Mouse (Mus musculus) neural tube, embryonic 15.5 days (tissue): ENCODE data around the gene Evi2. TPM values are rescaled to one million over a fixed set of nuclear protein-coding genes. Genes with fewer than 3 reads are reported as not detected.

Experiments
- ATAC-seq: fragments of 200-750 bp; cut with Nextera tagmentation; 2 replicates; pipeline ENCODE4 v1.8.0; 2017; ENCODE audit warnings: mild to moderate bottlenecking, moderate TSS enrichment, moderate library complexity; ENCODE audit not compliant: low FRiP score
- H3K27ac ChIP-seq: fragments of 300-500 bp; sonication (generic); replicated peaks from 2 replicates; pipeline ENCODE4 v1.5.1; 2015; ENCODE audit warnings: mild to moderate bottlenecking, inconsistent platforms
- H3K27me3 ChIP-seq: fragments of 300-500 bp; sonication (generic); replicated peaks from 2 replicates; pipeline ENCODE4 v1.6.1; 2015; ENCODE audit warnings: inconsistent platforms
- H3K36me3 ChIP-seq: fragments of 300-500 bp; sonication (generic); 2 replicates; pipeline ENCODE4 v1.6.1; 2015; ENCODE audit warnings: inconsistent platforms
- H3K4me1 ChIP-seq: fragments of 300-500 bp; sonication (generic); 2 replicates; pipeline ENCODE4 v1.6.1; 2015; ENCODE audit warnings: inconsistent platforms
- H3K4me2 ChIP-seq: fragments of 300-500 bp; sonication (generic); 2 replicates; pipeline ENCODE4 v1.6.1; 2015; ENCODE audit warnings: inconsistent platforms, mild to moderate bottlenecking, moderate library complexity
- H3K4me3 ChIP-seq: fragments of 300-500 bp; sonication (generic); replicated peaks from 2 replicates; pipeline ENCODE4 v1.5.1; 2015; ENCODE audit warnings: mild to moderate bottlenecking, inconsistent platforms
- H3K9ac ChIP-seq: fragments of 300-500 bp; sonication (generic); replicated peaks from 2 replicates; pipeline ENCODE4 v1.6.1; 2015; ENCODE audit warnings: mild to moderate bottlenecking, inconsistent platforms
- H3K9me3 ChIP-seq: fragments of 300-500 bp; sonication (generic); replicated peaks from 2 replicates; pipeline ENCODE4 v1.6.1; 2016; ENCODE audit warnings: inconsistent platforms
- WGBS: fragments of 180-500 bp; shearing (Covaris S2); methylation state at CpG from one replicate; pipeline ENCODE4 v1.1.7; 2015; ENCODE audit warnings: mixed read lengths; 5-methylcytosine and 5-hydroxymethylcytosine counted together
- polyA plus RNA-seq: library from polyadenylated mRNA; unstranded; fragments of >200 nt; fragmentation: Nextera tagmentation; extraction: Ambion mirVana; gene quantifications from 2 replicates; pipeline ENCODE4 v1.2.1, GENCODE M21; 2015

Evi2 gene
- polyA plus RNA-seq, 1 experiment from 2014 or later, result 0.58 TPM

GRCm38 (mm10) chr11:79533950-79534690, 3.7 kb upstream of the Evi2 start:
- Histone ChIP-seq H3K4me1 (peaks cover 5% of the 10 kb centered on the region; the same call in 1 of the 2 replicates), H3K4me2 (no peak overlapping the region), H3K27ac (no peak overlapping the region), H3K36me3 (peaks cover 12% of the 10 kb centered on the region), H3K4me3 (no peak overlapping the region), H3K27me3 (no peaks in the 10 kb centered on the region), H3K9me3 (no peaks in the 10 kb centered on the region), H3K9ac (no peak overlapping the region)
- ATAC-seq, result no peak
- WGBS, result 79% methylated on average over 8 of the region's 8 CpGs

DNA sequence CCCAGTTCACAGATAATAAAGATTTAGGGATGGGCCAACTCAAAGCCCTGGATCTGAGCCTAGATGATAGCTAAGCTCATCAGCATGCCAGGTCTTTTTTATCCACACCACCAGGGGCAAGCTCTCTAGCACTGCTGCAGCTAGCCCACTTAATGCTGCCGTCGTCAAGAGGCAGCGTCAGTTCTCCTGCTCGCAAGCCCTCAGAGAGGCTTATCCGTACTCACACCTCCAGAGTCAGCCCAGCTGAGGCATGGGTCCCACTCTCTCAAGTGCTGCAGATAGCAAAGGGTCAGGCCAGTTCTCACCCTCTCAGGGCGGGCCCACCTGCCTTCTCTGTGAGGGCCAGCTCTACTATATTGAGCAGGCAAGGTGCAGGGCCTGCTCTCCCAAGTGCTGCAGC, 2.9 kb upstream of the Evi2 start:
- Histone ChIP-seq H3K4me2 (no peak overlapping the region), H3K36me3 (peaks cover 17% of the 10 kb centered on the region), H3K9me3 (no peaks in the 10 kb centered on the region), H3K27me3 (no peaks in the 10 kb centered on the region), H3K27ac (no peak overlapping the region), H3K9ac (no peak overlapping the region), H3K4me1 (peaks cover 5% of the 10 kb centered on the region; the same call in 1 of the 2 replicates), H3K4me3 (no peak overlapping the region)
- no peak for ATAC-seq
- 92% methylated on average over 6 of the region's 6 CpGs for WGBS

DNA sequence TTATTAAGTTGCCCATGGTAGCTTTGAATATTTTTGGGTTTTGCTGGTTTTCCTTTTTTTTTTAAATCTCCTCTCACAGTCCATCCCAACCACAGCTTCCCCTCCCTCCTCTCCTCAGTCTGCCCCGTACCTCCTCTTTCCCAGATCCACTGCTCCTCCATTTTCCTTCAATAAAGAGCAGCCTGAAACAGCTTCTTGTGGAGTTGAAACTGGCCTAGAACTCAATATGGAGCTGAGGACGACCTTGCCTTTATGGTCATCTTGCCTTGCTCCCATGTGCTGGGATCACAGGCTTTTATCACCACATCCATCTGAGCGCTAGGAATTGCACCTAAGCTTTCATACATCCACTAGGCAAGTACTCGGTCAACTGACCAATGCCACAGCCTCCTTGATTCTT, 1.1 kb upstream of the Evi2 start:
- 95% methylated on average over 4 of the region's 4 CpGs for WGBS

GRCm38 (mm10) chr11:79530774-79531173, 385 bp upstream of the Evi2 start:
- WGBS, result 93% methylated on average over 11 of the region's 11 CpGs
- no peak overlapping the region for H3K9ac ChIP-seq
- no peak overlapping the region for H3K4me3 ChIP-seq
- H3K4me2 ChIP-seq, result no peak overlapping the region
- H3K27ac ChIP-seq, result no peak overlapping the region
- peaks cover 5% of the 10 kb centered on the region; the same call in 1 of the 2 replicates for H3K4me1 ChIP-seq
- ATAC-seq, result no peak
- H3K9me3 ChIP-seq, result no peaks in the 10 kb centered on the region
- no peaks in the 10 kb centered on the region for H3K27me3 ChIP-seq
- 0 out of 2 replicates have a peak, but pooled peaks cover 10% of the 10 kb centered on the region for H3K36me3 ChIP-seq

More for the DNA sequence above, 1.1 kb upstream of the Evi2 start:
- Histone ChIP-seq H3K9me3 (no peaks in the 10 kb centered on the region), H3K9ac (no peak overlapping the region), H3K4me1 (peaks cover 5% of the 10 kb centered on the region; the same call in 1 of the 2 replicates), H3K27me3 (no peaks in the 10 kb centered on the region), H3K36me3 (0 out of 2 replicates have a peak, but pooled peaks cover 10% of the 10 kb centered on the region), H3K27ac (no peak overlapping the region), H3K4me2 (no peak overlapping the region), H3K4me3 (no peak overlapping the region)
- ATAC-seq, result no peak

GRCm38 (mm10) chr11:79529736-79530135, 653 bp downstream of the Evi2 start:
- Histone ChIP-seq H3K36me3 (0 out of 2 replicates have a peak, but pooled peaks cover 14% of the 10 kb centered on the region), H3K9ac (no peak overlapping the region), H3K9me3 (no peaks in the 10 kb centered on the region), H3K4me2 (no peak overlapping the region), H3K27me3 (no peaks in the 10 kb centered on the region), H3K4me1 (peaks cover 5% of the 10 kb centered on the region; the same call in 1 of the 2 replicates), H3K4me3 (no peak overlapping the region), H3K27ac (no peak overlapping the region)
- ATAC-seq, result no peak
- 78% methylated on average over 2 of the region's 2 CpGs for WGBS

GRCm38 (mm10) chr11:79529226-79529625, 1.2 kb downstream of the Evi2 start:
- ATAC-seq, result no peak
- 0 out of 2 replicates have a peak, but pooled peaks cover 14% of the 10 kb centered on the region for H3K36me3 ChIP-seq
- H3K9ac ChIP-seq, result no peak overlapping the region
- H3K9me3 ChIP-seq, result no peaks in the 10 kb centered on the region
- 95% methylated on average over 6 of the region's 6 CpGs for WGBS
- H3K4me3 ChIP-seq, result no peak overlapping the region
- no peaks in the 10 kb centered on the region for H3K27me3 ChIP-seq
- no peak overlapping the region for H3K4me2 ChIP-seq
- H3K27ac ChIP-seq, result no peak overlapping the region
- H3K4me1 ChIP-seq, result peaks cover 5% of the 10 kb centered on the region; the same call in 1 of the 2 replicates

- no peaks in the 10 kb centered on the region for H3K4me1 ChIP-seq
- H3K27me3 ChIP-seq, result no peaks in the 10 kb centered on the region
- 0 out of 2 replicates have a peak, but pooled peaks cover 14% of the 10 kb centered on the region for H3K36me3 ChIP-seq
- no peak for ATAC-seq
- H3K9ac ChIP-seq, result no peak overlapping the region
- no peaks in the 10 kb centered on the region for H3K9me3 ChIP-seq
- WGBS, result 90% methylated on average over 3 of the region's 3 CpGs
- no peak overlapping the region for H3K27ac ChIP-seq
- no peak overlapping the region for H3K4me2 ChIP-seq
- H3K4me3 ChIP-seq, result no peak overlapping the region
Measured at GRCm38 (mm10) chr11:79528601-79529000, 1.8 kb downstream of the Evi2 start.

GRCm38 (mm10) chr11:79527739-79528384, 2.5 kb downstream of the Evi2 start:
- Histone ChIP-seq H3K27ac (no peak overlapping the region), H3K36me3 (0 out of 2 replicates have a peak, but pooled peaks cover 13% of the 10 kb centered on the region), H3K4me2 (no peak overlapping the region), H3K27me3 (no peaks in the 10 kb centered on the region), H3K4me3 (no peak overlapping the region), H3K9me3 (no peaks in the 10 kb centered on the region), H3K4me1 (no peaks in the 10 kb centered on the region), H3K9ac (no peak overlapping the region)
- 91% methylated on average over 5 of the region's 5 CpGs for WGBS
- ATAC-seq, result no peak

- Histone ChIP-seq H3K36me3 (0 out of 2 replicates have a peak, but pooled peaks cover 12% of the 10 kb centered on the region), H3K27ac (no peak overlapping the region), H3K9me3 (no peaks in the 10 kb centered on the region), H3K4me2 (no peak overlapping the region), H3K9ac (no peak overlapping the region), H3K27me3 (no peaks in the 10 kb centered on the region), H3K4me3 (no peak overlapping the region), H3K4me1 (no peaks in the 10 kb centered on the region)
- WGBS, result 83% methylated on average over 15 of the region's 15 CpGs
- ATAC-seq, result no peak
Measured at GRCm38 (mm10) chr11:79527015-79527738, 3.2 kb downstream of the Evi2 start.

DNA sequence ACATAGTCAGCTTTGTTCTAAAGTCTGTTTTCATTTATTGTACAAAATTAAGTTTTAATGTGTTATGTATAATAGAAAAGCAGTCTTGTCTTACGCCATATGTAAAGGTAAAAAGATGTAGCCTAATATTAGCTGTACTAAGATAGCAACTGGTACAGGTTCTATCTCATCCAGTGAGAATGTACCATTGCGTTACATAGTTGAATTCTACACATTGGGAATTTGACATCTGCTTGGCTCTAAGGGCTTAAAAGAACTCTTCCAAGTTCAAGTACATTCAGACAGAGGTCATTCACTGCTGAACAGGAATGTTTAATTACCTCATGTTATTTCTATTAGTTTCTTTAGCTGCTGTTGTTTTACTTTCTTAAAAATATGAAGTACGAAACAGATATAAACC, 3.8 kb downstream of the Evi2 start:
- no peak overlapping the region for H3K4me3 ChIP-seq
- H3K27me3 ChIP-seq, result no peaks in the 10 kb centered on the region
- no peaks in the 10 kb centered on the region for H3K9me3 ChIP-seq
- no peak overlapping the region for H3K4me2 ChIP-seq
- 97% methylated on average over 3 of the region's 3 CpGs for WGBS
- H3K27ac ChIP-seq, result no peak overlapping the region
- H3K36me3 ChIP-seq, result 0 out of 2 replicates have a peak, but pooled peaks cover 12% of the 10 kb centered on the region
- no peak overlapping the region for H3K9ac ChIP-seq
- H3K4me1 ChIP-seq, result no peaks in the 10 kb centered on the region
- no peak for ATAC-seq

- no peak overlapping the region for H3K9ac ChIP-seq
- H3K4me1 ChIP-seq, result no peaks in the 10 kb centered on the region
- whole genome bisulfite sequencing, result 100% methylated on average over 1 of the region's 1 CpGs
- H3K9me3 ChIP-seq, result no peaks in the 10 kb centered on the region
- H3K4me3 ChIP-seq, result no peak overlapping the region
- H3K36me3 ChIP-seq, result 0 out of 2 replicates have a peak, but pooled peaks cover 12% of the 10 kb centered on the region
- no peaks in the 10 kb centered on the region for H3K27me3 ChIP-seq
- no peak for ATAC-seq
- no peak overlapping the region for H3K4me2 ChIP-seq
- H3K27ac ChIP-seq, result no peak overlapping the region
Measured at GRCm38 (mm10) chr11:79524310-79524575, 6.1 kb downstream of the Evi2 start.
